In the genomic region with DNA sequence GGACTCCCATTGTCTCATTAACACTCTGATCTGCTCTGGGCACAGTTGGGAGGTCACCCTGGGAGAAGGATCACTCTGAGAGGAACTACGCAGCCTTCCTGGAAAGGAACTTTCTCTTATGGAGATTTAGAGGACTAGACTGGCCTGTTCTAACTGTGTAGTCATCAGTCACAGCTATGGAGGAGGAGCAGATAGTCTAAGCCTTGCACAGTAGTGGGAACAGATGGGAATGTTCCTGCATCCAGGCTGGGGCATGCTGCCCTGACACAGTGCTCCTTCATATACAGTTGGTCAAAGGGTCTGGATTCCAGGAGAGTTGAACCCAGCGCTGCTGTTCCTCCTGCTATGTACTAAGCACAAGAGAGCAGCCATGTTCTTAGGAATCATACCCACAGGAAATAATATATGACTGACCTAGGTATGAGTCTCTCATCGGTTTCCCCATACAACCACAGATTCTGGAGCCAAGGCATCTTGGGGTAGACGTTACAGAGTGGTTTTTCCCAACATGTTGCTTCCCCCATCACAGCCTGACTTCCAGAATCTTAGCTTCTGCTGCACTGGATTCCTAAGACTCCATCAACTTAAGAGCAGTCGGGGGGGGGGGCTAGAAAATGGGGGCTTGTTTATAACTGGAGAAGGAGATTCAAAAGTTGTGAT, we compare ENCODE assay signal across 13 mouse cellular contexts. TPM values are rescaled to one million over a fixed set of nuclear protein-coding genes. Genes with fewer than 3 reads are reported as not detected.
DNase-seq lines count a peak whose midpoint lies in the region; ATAC-seq and TF ChIP-seq lines count a peak whose summit lies in the region.
"Had no signal": no experiment of that assay in that cellular context is flagged by ENCODE, and none has a peak within 500 bp of the region (broad histone marks: within the 10 kb centered on the region; RNA-seq: fewer than 3 reads in every experiment).

No protein-coding gene starts in this region.

- no peak for TF ChIP-seq POLR2A in lung, adult 2 months (IDR thresholded peaks at IDR 0.05; ENCODE audit: borderline replicate concordance, extremely low read depth, low read depth, low read length)

- peaks cover 52% of the 10 kb centered on the region for H3K4me1 ChIP-seq in embryonic facial prominence, embryonic 13.5 days
- H3K4me1 ChIP-seq in embryonic facial prominence, embryonic 10.5 days, result peaks cover 48% of the 10 kb centered on the region
- peaks cover 14% of the 10 kb centered on the region for H3K4me1 ChIP-seq in hindbrain, embryonic 16.5 days (ENCODE audit: control insufficient read depth, insufficient read depth, low read depth, low read length)
- H3K4me1 ChIP-seq in hindbrain, postnatal 0 days (ENCODE audit: insufficient read depth, low read length), result peaks cover 15% of the 10 kb centered on the region
- peaks cover 46% of the 10 kb centered on the region for H3K4me1 ChIP-seq in lung, embryonic 16.5 days (replicated peaks; ENCODE audit: control insufficient read depth, insufficient read depth, low read length)
- peaks cover 4% of the 10 kb centered on the region; the same call in 1 of the 2 replicates for H3K4me1 ChIP-seq in lung, adult 2 months (ENCODE audit: control insufficient read depth, insufficient read depth, low read length)
- H3K4me1 ChIP-seq in stomach, embryonic 15.5 days, result peaks cover 28% of the 10 kb centered on the region

- H3K9ac ChIP-seq in embryonic facial prominence, embryonic 13.5 days, result no peak overlapping the region
- no peak overlapping the region for H3K9ac ChIP-seq in hindbrain, embryonic 16.5 days (ENCODE audit: low read depth, low read length)
- H3K9ac ChIP-seq in hindbrain, postnatal 0 days (replicated peaks; ENCODE audit: low read length), result no peak overlapping the region
- no peak overlapping the region for H3K9ac ChIP-seq in lung, embryonic 16.5 days (ENCODE audit: low read length)
- no peak overlapping the region for H3K9ac ChIP-seq in stomach, embryonic 15.5 days
- H3K9ac ChIP-seq: limb, embryonic 15.5 days; midbrain, embryonic 12.5 days had no signal

- H3K36me3 ChIP-seq in embryonic facial prominence, embryonic 13.5 days, result no peaks in the 10 kb centered on the region
- no peaks in the 10 kb centered on the region for H3K36me3 ChIP-seq in embryonic facial prominence, embryonic 10.5 days (replicated peaks)
- no peaks in the 10 kb centered on the region for H3K36me3 ChIP-seq in hindbrain, embryonic 16.5 days (ENCODE audit: control insufficient read depth, insufficient read depth, low read length)
- H3K36me3 ChIP-seq in hindbrain, postnatal 0 days (ENCODE audit: insufficient read depth, low read length), result no peaks in the 10 kb centered on the region
- no peaks in the 10 kb centered on the region for H3K36me3 ChIP-seq in lung, embryonic 16.5 days (ENCODE audit: control insufficient read depth, insufficient read depth, low read length)
- no peaks in the 10 kb centered on the region for H3K36me3 ChIP-seq in stomach, embryonic 15.5 days
- H3K36me3 ChIP-seq: limb, embryonic 15.5 days; midbrain, embryonic 12.5 days had no signal

- no peak overlapping the region for H3K4me2 ChIP-seq in embryonic facial prominence, embryonic 13.5 days
- no peak overlapping the region for H3K4me2 ChIP-seq in hindbrain, embryonic 16.5 days (ENCODE audit: low read length)
- H3K4me2 ChIP-seq in hindbrain, postnatal 0 days (ENCODE audit: low read depth, low read length), result no peak overlapping the region
- no peak overlapping the region for H3K4me2 ChIP-seq in lung, embryonic 16.5 days (ENCODE audit: low read depth, low read length)
- 0 out of 2 replicates have a peak overlapping the region, but pooled peaks have one; percentile 19 for H3K4me2 ChIP-seq in stomach, embryonic 15.5 days
- H3K4me2 ChIP-seq: limb, embryonic 15.5 days; midbrain, embryonic 12.5 days had no signal

- no peak for TF ChIP-seq CTCF in hindbrain, postnatal 0 days (IDR thresholded peaks at IDR 0.05; ENCODE audit: low read depth)
- no peak for TF ChIP-seq CTCF in lung, adult 2 months (IDR thresholded peaks at IDR 0.05; ENCODE audit: insufficient read depth, low read length)

- no peaks in the 10 kb centered on the region for H3K9me3 ChIP-seq in embryonic facial prominence, embryonic 13.5 days
- H3K9me3 ChIP-seq in embryonic facial prominence, embryonic 10.5 days, result no peaks in the 10 kb centered on the region
- H3K9me3 ChIP-seq in hindbrain, embryonic 16.5 days (ENCODE audit: control insufficient read depth, low read length), result no peaks in the 10 kb centered on the region
- no peaks in the 10 kb centered on the region for H3K9me3 ChIP-seq in hindbrain, postnatal 0 days (ENCODE audit: low read length)
- H3K9me3 ChIP-seq in lung, embryonic 16.5 days (ENCODE audit: control insufficient read depth, low read length), result 0 out of 2 replicates have a peak, but pooled peaks cover 2% of the 10 kb centered on the region
- no peaks in the 10 kb centered on the region for H3K9me3 ChIP-seq in stomach, embryonic 15.5 days
- H3K9me3 ChIP-seq: limb, embryonic 15.5 days; midbrain, embryonic 12.5 days had no signal

- H3K27ac ChIP-seq in embryonic facial prominence, embryonic 13.5 days, result no peak overlapping the region
- H3K27ac ChIP-seq in embryonic facial prominence, embryonic 10.5 days (replicated peaks), result no peak overlapping the region; the same call in 1 of the 2 replicates
- no peak overlapping the region for H3K27ac ChIP-seq in hindbrain, embryonic 16.5 days (ENCODE audit: low read depth, low read length)
- H3K27ac ChIP-seq in hindbrain, postnatal 0 days, result no peak overlapping the region
- peak overlapping the region; percentile 42; the same call in 1 of the 2 replicates for H3K27ac ChIP-seq in lung, embryonic 16.5 days (ENCODE audit: low read length)
- H3K27ac ChIP-seq in stomach, embryonic 15.5 days, result peak overlapping the region; percentile 18; the same call in 1 of the 2 replicates
- H3K27ac ChIP-seq: midbrain, embryonic 12.5 days had no signal

- no peak for DNase-seq in embryonic facial prominence, embryonic 10.5 days (ENCODE audit: low spot score)
- no peak for DNase-seq in hindbrain, postnatal 0 days (ENCODE audit: low spot score)
- no peak for DNase-seq in lung, adult 2 months
- DNase-seq in cerebellum, postnatal 36 days, result no peak
- DNase-seq: cerebellum, adult 11 months; right cerebral cortex, adult 18-20 months; thymus, adult 18-20 months had no signal

- 70% methylated on average over 5 of the region's 5 CpGs for WGBS in embryonic facial prominence, embryonic 13.5 days
- WGBS in embryonic facial prominence, embryonic 10.5 days, result 88% methylated on average over 5 of the region's 5 CpGs
- WGBS in hindbrain, embryonic 16.5 days, result 83% methylated on average over 5 of the region's 5 CpGs
- 76% methylated on average over 5 of the region's 5 CpGs for WGBS in hindbrain, postnatal 0 days
- 39% methylated on average over 5 of the region's 5 CpGs for WGBS in lung, embryonic 16.5 days
- WGBS in lung, adult 2 months, result 49% methylated on average over 5 of the region's 5 CpGs
- 52% methylated on average over 5 of the region's 5 CpGs for WGBS in stomach, embryonic 15.5 days

- 0 out of 2 replicates have a peak, but pooled peaks have one; percentile 4 for ATAC-seq in embryonic facial prominence, embryonic 13.5 days (ENCODE audit: insufficient number of reproducible peaks, insufficient read depth, low FRiP score, low TSS enrichment, low read depth)
- ATAC-seq in hindbrain, embryonic 16.5 days, result peak; percentile 24; the same call in 1 of the 2 replicates
- no peak for ATAC-seq in hindbrain, postnatal 0 days
- ATAC-seq in lung, embryonic 16.5 days (ENCODE audit: low read depth), result peak; percentile 25; the same call in 1 of the 2 replicates
- ATAC-seq in stomach, embryonic 15.5 days (ENCODE audit: insufficient read depth, low FRiP score, low read depth), result 0 out of 2 replicates have a peak, but pooled peaks have one; percentile 28

- no peak overlapping the region for H3K4me3 ChIP-seq in embryonic facial prominence, embryonic 13.5 days
- no peak overlapping the region for H3K4me3 ChIP-seq in embryonic facial prominence, embryonic 10.5 days
- H3K4me3 ChIP-seq in hindbrain, embryonic 16.5 days (ENCODE audit: low read length), result no peak overlapping the region
- H3K4me3 ChIP-seq in hindbrain, postnatal 0 days (ENCODE audit: low read length), result no peak overlapping the region
- H3K4me3 ChIP-seq in lung, embryonic 16.5 days (ENCODE audit: low read length), result no peak overlapping the region
- H3K4me3 ChIP-seq in lung, adult 2 months (replicated peaks; ENCODE audit: extremely low read depth, low read depth, low read length), result no peak overlapping the region
- H3K4me3 ChIP-seq in stomach, embryonic 15.5 days (replicated peaks), result no peak overlapping the region
- H3K4me3 ChIP-seq: limb, embryonic 15.5 days; midbrain, embryonic 12.5 days had no signal

- no peaks in the 10 kb centered on the region for H3K27me3 ChIP-seq in embryonic facial prominence, embryonic 13.5 days
- H3K27me3 ChIP-seq in embryonic facial prominence, embryonic 10.5 days (replicated peaks; ENCODE audit: low read depth, poor library complexity, severe bottlenecking), result peaks cover 26% of the 10 kb centered on the region
- H3K27me3 ChIP-seq in hindbrain, embryonic 16.5 days (replicated peaks; ENCODE audit: control insufficient read depth, insufficient read depth, low read length), result 0 out of 2 replicates have a peak, but pooled peaks cover 2% of the 10 kb centered on the region
- no peaks in the 10 kb centered on the region for H3K27me3 ChIP-seq in hindbrain, postnatal 0 days (ENCODE audit: insufficient read depth, low read length)
- H3K27me3 ChIP-seq in lung, embryonic 16.5 days (ENCODE audit: control insufficient read depth, insufficient read depth, low read depth, low read length), result no peaks in the 10 kb centered on the region
- no peaks in the 10 kb centered on the region for H3K27me3 ChIP-seq in stomach, embryonic 15.5 days (replicated peaks)

RNA-seq across cellular contexts. Expression of a gene that starts 58.0 kb away (rescaled TPM):
- 35.7 and 37.9 TPM in 2 replicates for polyA plus RNA-seq in embryonic facial prominence, embryonic 13.5 days (2015; fragmentation: Nextera tagmentation; extraction: Ambion mirVana)
- polyA plus RNA-seq in embryonic facial prominence, embryonic 10.5 days (2016; fragmentation: Nextera tagmentation; extraction: Ambion mirVana), result 52.2 and 55.5 TPM in 2 replicates
- polyA plus RNA-seq in hindbrain, embryonic 16.5 days (2015; fragmentation: Nextera tagmentation; extraction: Ambion mirVana), result 12.3 and 13.2 TPM in 2 replicates
- total RNA-seq in hindbrain, postnatal 0 days (2014; rRNA removed), result 4.5 and 5.3 TPM in 2 replicates
- 9.7 and 10.2 TPM in 2 replicates for polyA plus RNA-seq in hindbrain, postnatal 0 days (2015; fragmentation: Nextera tagmentation; extraction: Ambion mirVana)
- 41.8 and 43.2 TPM in 2 replicates for polyA plus RNA-seq in lung, embryonic 16.5 days (2015; fragmentation: Nextera tagmentation; extraction: Ambion mirVana)
- 0.77 and 1.1 TPM in 2 replicates for polyA plus RNA-seq in lung, adult 2 months (2012; rRNA removed)
- 33.4 and 34.0 TPM in 2 replicates for polyA plus RNA-seq in stomach, embryonic 15.5 days (2015; fragmentation: Nextera tagmentation; extraction: Ambion mirVana)

Comparison
In these comparisons a context has a peak if more than half of its experiments do, and no peak if none do; other contexts are left out.
1. H3K27ac ChIP-seq: peak in lung, embryonic 16.5 days (single experiment) and stomach, embryonic 15.5 days (single experiment); none in embryonic facial prominence, embryonic 13.5 days (single experiment), embryonic facial prominence, embryonic 10.5 days (single experiment), hindbrain, embryonic 16.5 days (single experiment) and hindbrain, postnatal 0 days (single experiment).